In genomic region chr19:21315701-21316100, GRCm38 (mm10) we compare ENCODE assay signal across 17 mouse cellular contexts.
"Had no signal": no experiment of that assay in that cellular context is flagged by ENCODE, and none has a peak within 500 bp of the region (broad histone marks: within the 10 kb centered on the region; RNA-seq: fewer than 3 reads in every experiment).

No protein-coding gene starts in this region.

- H3K4me3 ChIP-seq: lung, embryonic 15.5 days; megakaryocyte, embryonic 14.5 days; midbrain, embryonic 13.5 days; midbrain, embryonic 15.5 days; neural tube, embryonic 12.5 days; stomach, embryonic 15.5 days had no signal

- ATAC-seq: lung, postnatal 0 days; midbrain, embryonic 13.5 days; midbrain, embryonic 15.5 days had no signal

- H3K36me3 ChIP-seq: lung, embryonic 15.5 days; midbrain, embryonic 13.5 days; midbrain, embryonic 15.5 days; neural tube, embryonic 12.5 days; stomach, embryonic 15.5 days had no signal

- DNase-seq: lung, adult 2 months; lung, postnatal 14 days; lung, postnatal 36 days; right cerebral cortex, postnatal 14 days; thymus, adult 2 months; thymus, postnatal 25 days; thymus, postnatal 4 days had no signal

- H3K9me3 ChIP-seq: lung, embryonic 15.5 days; megakaryocyte, embryonic 14.5 days; midbrain, embryonic 13.5 days; midbrain, embryonic 15.5 days; neural tube, embryonic 12.5 days; stomach, embryonic 15.5 days had no signal

- H3K27me3 ChIP-seq: lung, embryonic 15.5 days; megakaryocyte, embryonic 14.5 days; midbrain, embryonic 13.5 days; midbrain, embryonic 15.5 days; neural tube, embryonic 12.5 days; stomach, embryonic 15.5 days had no signal

- H3K4me2 ChIP-seq: lung, embryonic 15.5 days; midbrain, embryonic 11.5 days; midbrain, embryonic 13.5 days; midbrain, embryonic 15.5 days; neural tube, embryonic 12.5 days; stomach, embryonic 15.5 days had no signal

- H3K4me1 ChIP-seq: lung, embryonic 15.5 days; midbrain, embryonic 13.5 days; midbrain, embryonic 15.5 days; neural tube, embryonic 12.5 days; stomach, embryonic 15.5 days had no signal

- H3K9ac ChIP-seq: lung, embryonic 15.5 days; midbrain, embryonic 13.5 days; midbrain, embryonic 15.5 days; neural tube, embryonic 12.5 days; stomach, embryonic 15.5 days had no signal

- H3K27ac ChIP-seq: lung, embryonic 15.5 days; macrophage; midbrain, embryonic 13.5 days; midbrain, embryonic 15.5 days; neural tube, embryonic 12.5 days; stomach, embryonic 15.5 days; stomach, postnatal 0 days had no signal
